Mouse (Mus musculus): Measurements from ENCODE around the gene Gm11114. TPM values are rescaled to one million over a fixed set of nuclear protein-coding genes. Genes with fewer than 3 reads are reported as not detected.

The Gm11114 gene
- not detected for total RNA-seq (2021)
- long read RNA-seq, experiment 1 = 0 reads
- long read RNA-seq, experiment 2 = 0 reads

DNA sequence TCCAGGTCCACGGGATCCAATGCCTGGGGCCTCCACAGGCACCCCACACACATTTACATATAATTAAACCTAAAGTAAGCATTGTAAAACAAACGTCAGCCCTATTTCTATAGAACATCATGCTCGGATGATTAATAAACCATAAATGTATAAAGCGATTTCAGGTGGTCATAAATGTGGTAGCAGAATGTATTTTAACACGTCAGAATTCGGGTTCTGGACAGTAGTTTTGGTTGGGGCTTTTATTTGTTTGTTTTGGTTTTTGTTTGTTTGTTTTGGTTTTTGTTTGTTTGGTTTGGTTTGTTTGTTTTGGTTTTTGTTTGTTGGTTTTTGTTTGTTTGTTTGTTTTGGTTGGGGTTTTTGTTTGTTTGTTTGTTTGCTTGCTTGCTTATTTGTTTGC lies at the start of gene Gm11114:
Gm11114 (plus strand) TSS at position 301 of the 400 bp plus-strand sequence.
- DNase-seq = no peak

GRCm38 (mm10) chr9:85266847-85267246 lies 45.7 kb upstream of the Gm11114 start:
- no peak for DNase-seq

DNA sequence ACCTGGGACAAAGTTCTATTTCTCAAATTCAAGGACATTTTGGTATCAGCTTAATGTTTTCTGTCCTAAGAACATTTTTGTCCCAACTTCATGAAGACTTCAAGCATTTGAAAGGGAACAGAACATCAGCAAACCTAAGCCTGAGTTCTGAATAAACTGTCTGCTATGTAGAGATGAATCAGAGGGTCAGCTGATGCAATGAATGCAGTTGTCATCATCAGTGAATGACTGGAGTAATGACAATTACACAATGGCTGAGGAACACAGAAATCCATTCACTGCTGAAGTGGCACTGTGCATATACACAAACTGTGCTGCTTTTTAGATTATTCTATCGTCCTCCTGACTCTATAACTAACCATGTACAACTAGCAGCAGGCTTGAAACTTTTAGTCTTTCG lies 38.5 kb upstream of the Gm11114 start:
- peak; percentile 4 to 7 for DNase-seq

DNA sequence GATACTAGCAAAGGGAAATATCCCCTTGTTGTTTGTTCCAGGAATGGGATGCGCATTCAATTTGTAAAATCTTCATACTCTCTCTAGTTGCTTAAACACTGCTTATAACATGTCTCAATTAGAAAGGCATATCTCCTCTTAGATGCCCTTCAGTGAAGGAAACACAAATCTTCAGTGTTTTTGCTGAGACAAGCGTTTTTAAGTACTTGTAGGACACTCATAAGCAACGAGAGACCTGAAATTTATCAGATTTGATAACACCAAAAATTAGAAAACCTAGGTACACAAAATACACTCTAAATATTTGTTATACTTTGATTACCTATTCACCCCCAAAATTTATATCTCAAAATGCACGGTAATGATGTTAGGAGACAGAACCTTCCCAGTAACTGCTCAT lies 9.7 kb upstream of the Gm11114 start:
- DNase-seq = no peak

DNA sequence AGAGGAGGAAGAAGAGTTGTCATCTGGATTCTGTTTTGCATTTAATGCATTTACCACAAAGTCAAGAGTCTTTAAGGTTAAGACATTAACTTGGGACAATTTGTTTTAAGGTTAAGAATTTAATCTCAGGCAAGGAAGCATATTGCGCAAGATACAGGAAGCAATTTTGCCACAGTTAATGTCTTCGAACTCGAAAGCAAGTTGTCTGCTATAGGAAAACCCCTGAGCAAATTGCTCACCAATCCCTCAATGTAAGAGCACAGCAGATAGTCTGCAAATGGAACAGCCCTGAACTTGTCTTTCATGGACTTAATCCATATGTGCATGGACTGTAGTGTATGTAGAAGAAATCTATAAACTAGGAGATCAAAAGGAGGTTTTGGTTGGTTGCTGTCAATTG lies 9.2 kb upstream of the Gm11114 start:
- no peak for DNase-seq

DNA sequence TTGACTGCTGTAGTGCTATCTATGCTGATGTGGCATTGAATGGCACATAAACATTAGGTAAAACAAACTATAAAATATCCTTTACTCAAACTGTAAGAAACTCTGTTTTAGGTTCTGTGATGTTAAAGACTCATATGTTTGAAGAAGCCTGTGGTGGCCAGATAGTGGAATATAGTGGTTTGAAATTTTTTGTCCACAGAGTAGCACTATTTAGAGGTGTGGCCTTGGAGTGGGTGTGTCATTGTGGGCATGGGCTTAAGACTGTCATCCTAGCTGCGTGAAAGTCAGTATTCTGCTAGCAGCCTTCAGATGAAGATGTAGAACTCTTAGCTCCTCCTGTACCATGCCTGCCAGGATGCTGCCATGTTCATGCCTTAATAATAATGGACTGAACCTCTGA lies 3.5 kb downstream of the Gm11114 start:
- no peak for DNase-seq

- DNase-seq = no peak
Measured at GRCm38 (mm10) chr9:85320167-85320951, 7.8 kb downstream of the Gm11114 start.

GRCm38 (mm10) chr9:85324158-85324875 lies 11.7 kb downstream of the Gm11114 start:
- DNase-seq = no peak

GRCm38 (mm10) chr9:85325201-85325868 lies 12.8 kb downstream of the Gm11114 start:
- peak; percentile 9 to 15 for DNase-seq

DNA sequence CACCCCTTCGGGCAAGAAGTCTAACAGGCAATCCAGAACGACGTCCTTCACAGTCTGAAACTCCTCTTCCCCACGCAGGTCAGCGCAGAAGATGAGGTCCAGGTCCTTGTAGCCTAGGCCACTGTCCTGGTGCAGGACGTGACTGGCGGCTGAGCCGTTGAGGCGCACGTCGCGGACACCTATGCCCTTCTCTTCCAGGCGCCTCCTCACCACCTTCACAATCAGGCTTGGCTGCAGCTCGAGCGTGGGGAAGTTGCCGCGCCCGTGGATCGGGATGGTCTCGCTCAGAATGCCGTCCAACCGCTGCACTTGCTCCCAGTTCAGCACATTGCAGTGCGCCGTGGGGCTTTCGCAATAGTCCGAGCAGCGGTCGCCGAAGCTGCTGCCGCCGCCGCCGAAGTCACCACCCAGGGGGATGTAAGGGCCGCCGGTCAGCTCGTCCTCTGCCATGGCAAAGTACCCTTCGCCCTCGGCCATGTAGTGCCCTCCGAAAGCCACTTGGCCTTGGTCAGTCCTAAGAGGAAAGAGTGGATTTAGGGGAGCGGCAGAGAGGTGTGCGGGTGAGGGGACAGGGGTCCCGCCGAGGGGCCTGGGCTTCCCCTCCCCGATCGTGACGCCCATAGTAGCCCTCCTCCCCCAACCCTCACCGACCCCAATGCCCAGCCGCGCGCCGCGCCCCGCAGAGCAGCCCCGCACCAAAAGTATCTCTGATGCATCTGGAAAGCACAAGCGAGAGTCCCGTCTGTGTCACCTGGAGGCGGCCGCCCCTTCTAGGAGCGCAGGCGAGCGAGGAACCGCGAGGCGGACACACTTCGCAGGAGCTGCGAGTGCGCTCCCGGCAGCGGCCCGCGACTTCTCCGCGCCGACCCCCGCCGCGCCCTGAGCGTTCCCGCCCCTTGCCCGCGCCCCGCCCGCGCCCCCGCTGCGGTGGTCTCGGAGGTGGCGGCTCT lies 14.0 kb downstream of the Gm11114 start:
- DNase-seq = peak; percentile 76 to 81

- DNase-seq = peak; percentile 91 to 93
Measured at GRCm38 (mm10) chr9:85327242-85328211, 15.0 kb downstream of the Gm11114 start, which contains the start of gene Tent5a. Gene Tent5a, minus strand, starts transcription at chr9:85327348.

- peak; percentile 93 to 94 for DNase-seq
Measured at GRCm38 (mm10) chr9:85328259-85328658, 15.7 kb downstream of the Gm11114 start.

DNA sequence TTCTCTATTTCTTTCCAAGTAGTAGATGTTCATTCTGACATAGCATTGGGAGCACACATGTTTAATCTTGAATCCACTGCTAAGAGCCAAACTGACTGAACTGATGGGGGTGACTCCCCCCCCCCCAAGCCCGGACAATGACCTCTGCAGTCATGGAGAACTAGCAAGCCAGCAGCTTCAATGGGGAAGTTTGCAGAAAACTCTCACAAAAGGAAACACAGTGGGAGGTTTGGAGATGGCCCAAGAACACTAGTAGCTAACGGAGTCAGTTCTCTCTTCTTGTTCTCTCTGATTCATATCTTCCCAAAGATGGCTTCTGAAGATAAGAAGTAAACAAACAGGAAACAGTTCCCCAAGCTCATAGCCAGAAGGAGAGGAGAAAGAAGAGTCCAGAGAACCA lies 18.9 kb downstream of the Gm11114 start:
- no peak for DNase-seq

DNA sequence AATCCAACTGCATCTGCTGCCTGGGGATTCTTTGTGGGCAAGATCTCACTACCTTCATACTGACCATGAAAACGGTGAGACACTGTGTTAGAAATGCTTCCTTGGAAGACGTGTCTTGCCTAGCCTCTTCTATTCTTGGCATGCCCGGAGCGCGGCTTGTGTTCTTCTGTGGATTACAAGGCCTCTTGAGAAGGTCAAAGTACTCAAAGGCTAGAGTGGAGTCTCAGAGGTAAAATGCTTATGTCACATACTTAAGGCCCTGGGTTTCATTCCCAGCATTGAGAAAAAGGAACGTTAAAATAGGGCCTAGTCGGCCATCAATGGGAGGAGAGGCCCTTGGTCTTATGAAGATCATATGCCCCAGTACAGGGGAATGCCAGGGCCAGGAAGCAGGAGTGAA lies 23.5 kb downstream of the Gm11114 start:
- DNase-seq = no peak

DNA sequence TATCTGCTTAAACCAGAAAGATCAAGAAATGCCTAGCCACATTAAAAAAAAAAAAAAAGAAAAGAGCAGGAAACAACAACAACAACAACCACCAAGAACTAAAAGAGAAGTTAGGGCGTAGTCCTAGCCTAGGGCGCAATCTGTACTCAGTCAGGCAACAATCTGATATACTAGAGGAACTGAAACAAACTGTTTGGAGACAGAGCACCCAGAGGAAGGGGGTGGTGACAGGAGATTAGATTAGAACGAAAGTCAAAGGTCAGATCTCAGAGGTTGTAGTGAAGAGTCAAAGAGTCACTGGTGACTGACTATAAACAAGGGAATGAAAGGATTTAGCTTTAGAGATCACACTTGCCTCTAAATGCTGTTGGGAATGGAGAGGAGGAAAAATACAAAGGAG lies 27.7 kb downstream of the Gm11114 start:
- no peak for DNase-seq

DNA sequence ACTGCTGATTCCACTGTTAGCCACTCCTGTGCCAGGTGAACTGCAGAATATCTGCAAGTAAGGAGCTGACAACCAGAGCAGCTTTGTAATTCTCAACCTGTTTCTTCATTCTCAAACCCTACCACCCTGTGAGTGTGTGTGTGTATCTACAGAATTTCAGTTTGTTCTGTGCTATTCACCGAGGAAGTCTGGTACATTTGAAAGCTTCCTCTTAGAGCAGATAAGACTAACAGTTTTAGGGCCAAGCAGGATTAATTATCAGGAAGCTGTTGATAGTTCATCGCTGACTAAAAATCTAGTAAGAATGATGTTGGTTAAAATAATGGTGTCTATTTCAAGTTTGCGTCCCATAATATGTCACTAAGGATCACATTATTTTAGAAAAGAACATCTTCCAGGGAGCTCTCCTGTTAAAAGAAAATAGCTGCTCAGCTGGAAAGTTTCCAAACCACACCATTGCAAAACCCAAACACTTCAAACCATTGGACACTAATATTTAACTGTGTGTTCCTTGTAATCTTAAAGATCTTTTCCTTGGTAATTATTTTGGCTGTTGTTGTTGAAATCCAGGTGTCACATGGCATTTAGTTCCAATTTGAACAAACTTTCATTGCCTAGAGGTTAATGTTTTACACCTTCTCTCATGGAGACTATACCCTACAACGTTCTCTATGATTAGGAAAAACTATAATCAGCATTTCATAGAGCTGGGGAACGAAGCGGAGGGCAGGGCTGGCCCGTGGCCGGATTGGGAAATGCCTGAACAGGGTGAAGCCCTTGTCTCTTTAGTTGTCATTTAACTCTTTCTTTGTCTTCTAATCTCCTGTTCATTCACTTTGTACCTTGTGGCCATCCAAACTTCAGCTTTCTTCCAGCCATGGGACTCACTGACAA lies 30.6 kb downstream of the Gm11114 start:
- DNase-seq = peak; percentile 12 to 20

DNA sequence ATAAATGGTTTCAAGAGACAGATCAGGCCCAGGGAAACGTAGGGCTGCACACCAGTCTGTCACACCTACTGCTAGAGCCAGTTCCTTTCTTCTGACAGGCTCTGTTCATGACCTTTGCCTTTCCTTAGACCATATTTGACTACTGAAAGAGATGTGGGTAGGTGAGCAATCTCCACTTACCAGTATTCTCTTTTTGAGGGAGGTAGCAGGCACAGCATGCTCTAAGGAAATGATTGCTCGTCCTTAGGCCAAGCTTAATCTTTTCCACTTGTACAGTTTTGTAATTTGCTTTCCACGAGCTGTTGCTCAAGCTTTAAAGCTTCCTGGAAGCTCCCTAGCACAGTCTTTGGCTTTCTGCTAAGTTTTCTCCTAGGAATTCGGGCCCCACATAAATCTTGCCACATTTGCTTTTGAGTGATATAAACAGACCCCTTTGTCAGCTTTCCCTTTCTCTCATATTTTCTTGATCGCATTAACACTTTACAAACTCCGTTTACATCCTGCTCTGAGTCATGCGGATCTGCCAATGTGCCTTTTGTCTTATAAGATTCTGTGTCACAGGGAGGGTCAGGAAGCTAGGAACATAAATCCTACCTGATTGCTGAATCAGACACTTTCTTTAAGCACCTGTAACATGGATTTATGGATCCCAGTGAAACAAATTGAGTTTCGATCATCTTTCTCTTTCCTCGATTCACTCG lies 35.4 kb downstream of the Gm11114 start:
- DNase-seq = peak in 1 of 2 experiments; percentile 7

DNA sequence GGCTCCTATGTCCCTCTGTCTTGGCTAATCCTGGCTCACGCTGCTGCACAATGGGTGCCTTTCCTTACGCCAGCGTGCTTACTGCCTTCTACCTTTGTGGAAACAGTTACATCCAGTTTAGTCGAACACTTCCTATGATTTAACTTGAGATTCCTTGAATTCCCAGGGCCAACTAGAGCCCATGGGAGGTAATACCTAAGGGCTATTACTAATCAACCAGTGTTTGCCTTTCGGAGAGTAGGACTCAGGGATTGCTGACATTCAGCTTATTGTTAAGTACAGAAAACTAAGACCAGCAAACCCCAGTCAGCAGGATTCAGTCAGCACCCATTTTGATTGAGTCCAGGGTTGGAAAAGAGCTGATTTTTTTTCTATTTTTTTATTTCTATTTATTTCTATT lies 43.0 kb downstream of the Gm11114 start:
- DNase-seq = no peak

All from adrenal gland, postnatal 36 days (tissue).